Mouse (Mus musculus): Measurements from ENCODE around the gene Snx14.

GRCm38 (mm10) chr9:88329166-88329748 lies 109.5 kb downstream of the Snx14 start:
- TF ChIP-seq CTCF (IDR thresholded peaks at IDR 0.05; ENCODE audit: insufficient read depth, low read length) (no peak), POLR2A (IDR thresholded peaks at IDR 0.05; ENCODE audit: borderline replicate concordance, extremely low read depth, low read depth, low read length) (no peak)
